Mouse (Mus musculus) lung, adult 2 months (tissue): Measurements from ENCODE around the gene Crlf3. TPM values are rescaled to one million over a fixed set of nuclear protein-coding genes. Genes with fewer than 3 reads are reported as not detected.
"Not testable (repeated sequence)": the region's sequence is repeated elsewhere in the genome, so short reads cannot be mapped to it uniquely, and the experiment has no call there.

Experiments
- DNase-seq: peaks from one replicate; pipeline ENCODE4 v3.0.0; 2022
- H3K4me1 ChIP-seq: fragments of 200-500 bp; 2 replicates; pipeline ENCODE4 v1.6.1; 2011; ENCODE audit warnings: low read length; ENCODE audit not compliant: control insufficient read depth, insufficient read depth
- H3K4me3 ChIP-seq: fragments of 200-500 bp; replicated peaks from 2 replicates; pipeline ENCODE3; 2011; ENCODE audit warnings: low read depth, mild to moderate bottlenecking, control low read depth, low read length; ENCODE audit errors: extremely low read depth
- CTCF ChIP-seq: fragments of 200-500 bp; IDR thresholded peaks from 2 replicates; pipeline ENCODE4 v1.5.1; 2011; ENCODE audit warnings: mild to moderate bottlenecking, low read length, control low read depth; ENCODE audit not compliant: insufficient read depth
- POLR2A ChIP-seq: fragments of 200-500 bp; IDR thresholded peaks from 2 replicates; pipeline ENCODE4 v1.6.1; 2011; ENCODE audit warnings: low read depth, mild to moderate bottlenecking, control low read depth, low read length, borderline replicate concordance; ENCODE audit errors: extremely low read depth
- WGBS: fragments of 180-500 bp; shearing (Covaris S2); methylation state at CpG from one replicate; pipeline ENCODE4 v1.1.7; 2018; 5-methylcytosine and 5-hydroxymethylcytosine counted together
- polyA plus RNA-seq: library from polyadenylated mRNA; depleted of rRNA; stranded (reverse); fragments of >200 nt; gene quantifications from 2 replicates; pipeline ENCODE4 v1.2.3, GENCODE M21; 2012; rRNA removed

Crlf3 gene
- polyA plus RNA-seq, 1 experiment = 26.0 TPM

DNA sequence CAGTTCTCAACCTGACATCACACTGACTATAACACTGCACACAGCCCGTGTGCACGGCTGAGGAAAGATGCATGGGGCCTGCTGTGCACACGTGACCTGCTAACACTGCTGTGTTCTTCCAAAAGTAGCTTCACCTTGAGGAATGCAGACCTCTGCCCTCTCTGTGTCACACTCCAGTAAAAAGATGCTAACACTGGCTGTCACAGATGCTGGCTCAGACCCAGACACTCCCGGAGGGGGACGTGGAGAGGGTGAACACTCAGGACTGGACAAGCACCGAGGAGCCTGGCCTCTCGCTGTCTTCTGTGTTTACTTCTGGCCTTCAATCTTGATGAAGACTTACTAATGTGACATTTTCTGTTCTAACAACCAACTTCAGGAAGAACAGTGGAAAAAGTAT, 33.9 kb downstream of the Crlf3 start:
- H3K4me3 ChIP-seq = no peak overlapping the region
- H3K4me1 ChIP-seq = peaks cover 4% of the 10 kb centered on the region; the same call in 1 of the 2 replicates
- 64% methylated on average over 7 of the region's 7 CpGs for WGBS
- no peak for DNase-seq
- no peak for TF ChIP-seq POLR2A
- TF ChIP-seq CTCF = no peak

- peaks cover 2% of the 10 kb centered on the region; the same call in 1 of the 2 replicates for H3K4me1 ChIP-seq
- no peak overlapping the region for H3K4me3 ChIP-seq
- 83% methylated on average over 8 of the region's 8 CpGs for WGBS
- TF ChIP-seq CTCF (no peak), POLR2A (no peak)
- no peak for DNase-seq
These were observed 37.4 kb downstream of the Crlf3 start for GRCm38 (mm10) chr11:80043419-80043817.

GRCm38 (mm10) chr11:80042615-80043418, 38.0 kb downstream of the Crlf3 start:
- Histone ChIP-seq H3K4me3 (no peak overlapping the region), H3K4me1 (peaks cover 2% of the 10 kb centered on the region; the same call in 1 of the 2 replicates)
- peak; percentile 45 for DNase-seq
- WGBS = 45% methylated on average over 10 of the region's 10 CpGs
- TF ChIP-seq POLR2A (no peak), CTCF (peak; percentile 91)

- no peaks in the 10 kb centered on the region for H3K4me1 ChIP-seq
- DNase-seq = no peak
- 70% methylated on average over 8 of the region's 8 CpGs for WGBS
- TF ChIP-seq CTCF = no peak
- TF ChIP-seq POLR2A = no peak
- no peak overlapping the region for H3K4me3 ChIP-seq
These were observed 43.3 kb downstream of the Crlf3 start for GRCm38 (mm10) chr11:80037495-80037894.

GRCm38 (mm10) chr11:80021306-80021705, 59.5 kb downstream of the Crlf3 start:
- TF ChIP-seq CTCF (no peak), POLR2A (no peak)
- no peak overlapping the region for H3K4me3 ChIP-seq
- DNase-seq = no peak
- no peaks in the 10 kb centered on the region for H3K4me1 ChIP-seq
- WGBS = 92% methylated on average over 4 of the region's 4 CpGs

DNA sequence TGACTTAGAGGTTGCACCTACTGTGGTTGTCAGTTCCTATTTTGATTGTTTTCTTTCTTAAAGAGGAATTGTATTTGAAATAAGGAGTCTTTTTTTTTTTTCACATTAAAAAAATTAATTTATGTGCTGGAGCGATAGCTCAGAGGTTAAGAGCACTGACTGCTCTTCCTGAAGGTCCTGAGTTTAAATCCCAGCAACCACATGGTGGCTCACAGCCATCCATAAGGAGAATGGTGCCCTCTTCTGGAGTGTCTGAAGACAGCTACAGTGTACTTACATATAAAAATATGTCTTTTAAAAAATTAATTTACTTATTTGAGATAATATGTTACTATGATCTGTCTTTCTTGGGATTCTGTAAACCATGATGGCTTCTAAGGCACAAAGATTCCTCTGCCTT, 61.0 kb downstream of the Crlf3 start:
- H3K4me1 ChIP-seq = no peaks in the 10 kb centered on the region
- TF ChIP-seq CTCF (no peak), POLR2A (no peak)
- no peak for DNase-seq
- H3K4me3 ChIP-seq = no peak overlapping the region
- WGBS = 93% methylated on average over 1 of the region's 1 CpGs

GRCm38 (mm10) chr11:80016533-80016932, 64.3 kb downstream of the Crlf3 start:
- not testable (repeated sequence) for DNase-seq, H3K4me1 ChIP-seq, H3K4me3 ChIP-seq
- 98% methylated on average over 4 of the region's 5 CpGs for WGBS

Other genes starting within 250 kb of the Crlf3 start
- gene Utp6, start 118.6 kb downstream of the Crlf3 start, polyA plus RNA-seq = 3.8 and 6.9 TPM in 2 replicates
- gene Suz12, start 87.9 kb downstream of the Crlf3 start, polyA plus RNA-seq = 3.3 and 5.1 TPM in 2 replicates
- gene Atad5, start 8.4 kb upstream of the Crlf3 start, polyA plus RNA-seq = 0.25 and 0.44 TPM in 2 replicates
- gene Tefm, start 61.2 kb upstream of the Crlf3 start, polyA plus RNA-seq = 2.7 and 4.3 TPM in 2 replicates
- gene Adap2, start 73.1 kb upstream of the Crlf3 start, polyA plus RNA-seq = 7.0 and 18.2 TPM in 2 replicates
- gene Rnf135, start 102.9 kb upstream of the Crlf3 start, polyA plus RNA-seq = 8.1 and 9.4 TPM in 2 replicates
- gene Rhot1, start 128.0 kb upstream of the Crlf3 start, polyA plus RNA-seq = 8.7 and 14.9 TPM in 2 replicates
- gene Rhbdl3, start 219.9 kb upstream of the Crlf3 start, polyA plus RNA-seq = 2.7 and 2.9 TPM in 2 replicates